Mouse (Mus musculus) ES-E14 (cell line): ENCODE results near the gene Ndfip2. TPM values are rescaled to one million over a fixed set of nuclear protein-coding genes. Genes with fewer than 3 reads are reported as not detected.
A peak's percentile ranks its signal among the peaks of the same experiment; 100 is the strongest.

Experiments used
- DNase-seq: peaks from one replicate; pipeline ENCODE4 v3.0.0-alpha.2; 2013; ENCODE audit warnings: low read depth, low spot score
- H3K27ac ChIP-seq: 2 replicates; pipeline ENCODE4 v1.5.1; 2012; ENCODE audit warnings: low read depth, mild to moderate bottlenecking, low read length, moderate library complexity, mixed read lengths; ENCODE audit not compliant: poor library complexity, insufficient read depth, severe bottlenecking
- H3K36me3 ChIP-seq: 2 replicates; pipeline ENCODE4 v1.6.1; 2012; ENCODE audit warnings: mild to moderate bottlenecking, low read length, moderate library complexity, mixed read lengths; ENCODE audit not compliant: control insufficient read depth, poor library complexity, insufficient read depth, severe bottlenecking
- H3K4me1 ChIP-seq, 2 experiments: fragments of 150-350 bp in 1 of 2; sonication (generic) in 1 of 2; 2 replicates each; pipeline ENCODE4 v1.6.1; 2012; ENCODE audit warnings: low read length in 2 of 2, mild to moderate bottlenecking in 1 of 2, mixed read lengths in 1 of 2; ENCODE audit not compliant: control insufficient read depth in 2 of 2, insufficient read depth in 2 of 2, poor library complexity in 1 of 2
- H3K4me3 ChIP-seq, 2 experiments: fragments of 150-350 bp in 1 of 2; sonication (generic) in 1 of 2; 2 replicates each; pipeline ENCODE4 v1.5.1; 2012; ENCODE audit warnings: low read length in 2 of 2, low read depth in 1 of 2, mild to moderate bottlenecking in 1 of 2, mixed read lengths in 1 of 2; ENCODE audit not compliant: insufficient read depth in 1 of 2, poor library complexity in 1 of 2, severe bottlenecking in 1 of 2
- H3K9ac ChIP-seq: 2 replicates; pipeline ENCODE4 v1.6.1; 2012; ENCODE audit warnings: low read depth, mild to moderate bottlenecking, low read length, mixed read lengths; ENCODE audit not compliant: poor library complexity, insufficient read depth, severe bottlenecking
- H3K9me3 ChIP-seq: fragments of 150-350 bp; sonication (generic); 2 replicates; pipeline ENCODE4 v1.6.1; 2012; ENCODE audit warnings: low read depth, mild to moderate bottlenecking, low read length; ENCODE audit not compliant: control insufficient read depth, insufficient read depth
- CHD2 ChIP-seq: IDR thresholded peaks from 2 replicates; pipeline ENCODE4 v1.6.1; 2014; ENCODE audit warnings: mild to moderate bottlenecking, low read depth, low read length, inconsistent platforms
- HCFC1 ChIP-seq: IDR thresholded peaks from 2 replicates; pipeline ENCODE4 v1.6.1; 2012; ENCODE audit warnings: low read length, inconsistent platforms, borderline replicate concordance; ENCODE audit not compliant: insufficient read depth
- MAFK ChIP-seq: IDR thresholded peaks from 2 replicates; pipeline ENCODE4 v1.6.1; 2014; ENCODE audit warnings: mild to moderate bottlenecking, low read depth, low read length, inconsistent platforms; ENCODE audit not compliant: insufficient read depth
- ZC3H11A ChIP-seq: IDR thresholded peaks from 2 replicates; pipeline ENCODE4 v1.6.1; 2012; ENCODE audit warnings: low read depth, mild to moderate bottlenecking, inconsistent platforms, low read length, borderline replicate concordance
- ZNF384 ChIP-seq: IDR thresholded peaks from 2 replicates; pipeline ENCODE4 v1.6.1; 2012; ENCODE audit warnings: low read depth, low read length, inconsistent platforms
- in situ Hi-C, 2 experiments: fragments of 600-800 bp; cut with MboI; formaldehyde crosslinking; loops; one replicate each; pipeline ENCODE4 v1.15.1; 2025; ENCODE audit warnings: low sequenced_read_pairs in 2 of 2, inconsistent platforms in 1 of 2; ENCODE audit not compliant: unreplicated experiment in 2 of 2
- total RNA-seq: library from RNA; depleted of rRNA; stranded (reverse); fragments of 300-350 nt; gene quantifications from 2 replicates; pipeline ENCODE4 v1.2.3, GENCODE M21; 2012

Gene Ndfip2
- total RNA-seq, 1 experiment = 29.0 TPM

DNA sequence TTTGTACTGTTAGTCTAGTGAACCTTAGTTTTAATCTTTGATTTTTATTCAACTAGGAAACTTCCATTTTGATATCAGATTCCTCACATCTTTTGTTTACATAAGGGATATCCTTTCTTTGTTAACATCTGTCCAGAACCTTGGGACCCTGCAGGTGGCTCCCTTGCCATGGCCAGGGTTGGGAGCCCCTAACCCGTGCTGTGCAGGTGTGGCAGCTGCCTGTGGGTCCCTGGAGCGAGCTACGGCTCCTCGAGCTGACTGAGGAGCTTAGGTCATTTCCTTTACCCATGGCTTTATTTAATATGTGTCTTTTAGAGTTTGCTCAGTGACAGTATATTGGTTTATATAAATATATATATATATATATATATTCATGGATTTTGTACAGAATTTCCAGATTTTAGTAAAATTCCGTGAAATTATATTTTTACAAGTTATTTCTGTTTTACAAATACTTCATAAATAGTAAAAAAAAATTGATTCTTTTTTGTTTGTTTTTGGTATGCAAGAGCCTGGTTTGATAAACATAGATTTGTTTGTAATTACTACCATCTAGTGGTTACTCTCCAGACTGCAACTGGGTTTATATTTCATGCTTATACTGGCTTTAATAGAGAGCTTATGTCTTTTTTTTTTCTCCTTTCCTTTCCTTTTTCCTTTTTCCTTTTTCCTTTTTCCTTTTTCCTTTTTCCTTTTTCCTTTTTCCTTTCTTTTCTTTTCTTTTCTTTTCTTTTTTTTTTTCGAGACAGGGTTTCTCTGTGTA, 37.6 kb downstream of the Ndfip2 start:
- H3K9me3 ChIP-seq = no peaks in the 10 kb centered on the region
- in situ Hi-C loops = no loop called here
- no peak overlapping the region for H3K4me3 ChIP-seq
- TF ChIP-seq HCFC1 (no peak), MAFK (no peak), ZC3H11A (no peak), CHD2 (no peak), ZNF384 (no peak)
- no peak overlapping the region for H3K27ac ChIP-seq
- peak; percentile 30 for DNase-seq
- no peak overlapping the region for H3K9ac ChIP-seq
- peaks cover 2% of the 10 kb centered on the region; the same call in 1 of the 2 replicates for H3K36me3 ChIP-seq
- no peaks in the 10 kb centered on the region for H3K4me1 ChIP-seq

DNA sequence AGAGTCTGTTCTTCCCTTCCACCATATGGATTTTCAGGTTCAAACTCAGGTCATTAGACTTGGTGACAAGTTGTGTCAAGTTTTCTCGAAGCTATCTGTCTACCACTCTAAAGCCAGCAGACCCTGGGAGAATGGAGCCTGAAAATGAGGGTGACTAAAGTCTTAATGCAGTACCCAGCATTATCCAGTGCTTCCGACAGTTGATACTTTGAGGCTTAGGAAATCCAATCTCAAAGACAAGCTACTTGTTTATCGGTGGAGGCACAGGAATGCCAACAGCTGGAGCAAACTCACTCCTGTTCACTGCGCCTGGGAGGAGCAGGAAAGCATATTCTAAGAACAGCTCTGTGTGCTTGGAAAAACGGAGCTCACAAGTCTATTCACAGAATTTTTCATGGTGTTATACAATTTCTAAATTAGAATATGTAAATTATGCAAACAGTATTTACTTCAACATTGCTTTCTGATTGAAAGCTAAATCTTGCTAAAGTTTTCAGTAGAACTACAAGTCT, 41.4 kb downstream of the Ndfip2 start:
- DNase-seq = no peak
- Histone ChIP-seq H3K4me1 (no peaks in the 10 kb centered on the region; a peak in 1 of 4 replicates), H3K27ac (no peak overlapping the region), H3K9ac (no peak overlapping the region), H3K9me3 (no peaks in the 10 kb centered on the region), H3K36me3 (no peaks in the 10 kb centered on the region; the same call in 1 of the 2 replicates), H3K4me3 (no peak overlapping the region)
- TF ChIP-seq MAFK = no peak
- in situ Hi-C loops = no loop called here

DNA sequence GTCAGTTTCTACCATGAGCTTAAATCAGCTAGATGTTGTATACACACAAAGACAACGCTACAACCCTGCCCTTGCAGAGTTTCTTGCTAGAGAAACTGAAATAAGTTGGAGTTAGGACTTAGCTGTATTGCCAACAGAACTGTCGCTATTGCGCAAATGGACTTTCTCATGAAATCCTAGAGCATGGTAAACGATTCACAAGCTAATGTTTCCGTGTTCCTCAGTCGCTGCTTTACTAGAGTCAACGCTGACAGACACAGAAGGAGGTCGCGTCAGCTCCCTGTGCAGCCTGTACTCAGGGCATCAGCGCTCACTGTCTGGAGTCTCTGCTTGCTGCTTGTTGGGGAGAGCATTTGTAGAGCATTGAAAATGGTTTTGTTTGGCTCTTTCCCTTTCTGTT, 42.2 kb downstream of the Ndfip2 start:
- in situ Hi-C loops = no loop called here
- Histone ChIP-seq H3K36me3 (no peaks in the 10 kb centered on the region; the same call in 1 of the 2 replicates), H3K4me3 (no peak overlapping the region; a peak in 1 of 4 replicates), H3K27ac (no peak overlapping the region), H3K9me3 (no peaks in the 10 kb centered on the region), H3K4me1 (no peaks in the 10 kb centered on the region; a peak in 1 of 4 replicates), H3K9ac (no peak overlapping the region)
- no peak for DNase-seq
- no peak for TF ChIP-seq ZC3H11A
- TF ChIP-seq ZNF384 = no peak
- TF ChIP-seq MAFK = no peak
- TF ChIP-seq CHD2 = no peak
- no peak for TF ChIP-seq HCFC1

GRCm38 (mm10) chr14:105302708-105303107, 44.3 kb downstream of the Ndfip2 start:
- no peaks in the 10 kb centered on the region; the same call in 1 of the 2 replicates for H3K36me3 ChIP-seq
- in situ Hi-C loops = no loop called here
- no peak for DNase-seq
- no peak overlapping the region for H3K4me3 ChIP-seq
- H3K27ac ChIP-seq = no peak overlapping the region
- TF ChIP-seq MAFK = no peak
- TF ChIP-seq HCFC1 = no peak
- TF ChIP-seq ZNF384 = no peak
- H3K9me3 ChIP-seq = no peaks in the 10 kb centered on the region
- no peak overlapping the region for H3K9ac ChIP-seq
- no peaks in the 10 kb centered on the region; a peak in 1 of 4 replicates for H3K4me1 ChIP-seq

GRCm38 (mm10) chr14:105307716-105308115, 49.3 kb downstream of the Ndfip2 start:
- in situ Hi-C loops = no loop called here
- H3K9ac ChIP-seq = no peak overlapping the region

More at GRCm38 (mm10) chr14:105307716-105308115, 49.3 kb downstream of the Ndfip2 start:
- Histone ChIP-seq H3K27ac (no peak overlapping the region), H3K36me3 (no peaks in the 10 kb centered on the region), H3K4me1 (no peaks in the 10 kb centered on the region), H3K4me3 (no peak overlapping the region), H3K9me3 (no peaks in the 10 kb centered on the region)
- no peak for TF ChIP-seq CHD2
- TF ChIP-seq MAFK = no peak
- TF ChIP-seq ZNF384 = no peak
- TF ChIP-seq HCFC1 = no peak
- TF ChIP-seq ZC3H11A = no peak
- no peak for DNase-seq
